Comparison of ENCODE assay signal across 8 mouse cellular contexts in genomic region chr17:29513044-29513730, GRCm38 (mm10). TPM values are rescaled to one million over a fixed set of nuclear protein-coding genes. Genes with fewer than 3 reads are reported as not detected.
A peak's percentile ranks its signal among the peaks of the same experiment; 100 is the strongest.
DNase-seq lines count a peak whose midpoint lies in the region; ATAC-seq and TF ChIP-seq lines count a peak whose summit lies in the region.

No protein-coding gene starts in this region.

- H3K4me2 ChIP-seq in intestine, embryonic 16.5 days (ENCODE audit: low read depth, low read length): no peak overlapping the region

- TF ChIP-seq CTCF in left cerebral cortex, adult 2 months (IDR thresholded peaks at IDR 0.05): peak; percentile 38
- TF ChIP-seq CTCF in bone marrow macrophage, adult 2 months (IDR thresholded peaks at IDR 0.05; ENCODE audit: low read depth, low read length): peak; percentile 65; the same call in 1 of the 2 replicates
- peak; percentile 69 for TF ChIP-seq CTCF in lung, adult 2 months (IDR thresholded peaks at IDR 0.05; ENCODE audit: insufficient read depth, low read length)

- no peak overlapping the region for H3K27ac ChIP-seq in left cerebral cortex, adult 2 months
- no peak overlapping the region for H3K27ac ChIP-seq in bone marrow macrophage, adult 2 months (ENCODE audit: insufficient read depth, low read depth, low read length)
- H3K27ac ChIP-seq in intestine, embryonic 16.5 days (ENCODE audit: low read length): no peak overlapping the region

- WGBS in intestine, embryonic 16.5 days: 30% methylated on average over 13 of the region's 13 CpGs
- WGBS in lung, adult 2 months: 36% methylated on average over 13 of the region's 13 CpGs

- 0 out of 2 replicates have a peak, but pooled peaks cover 2% of the 10 kb centered on the region for H3K4me1 ChIP-seq in bone marrow macrophage, adult 2 months (ENCODE audit: control insufficient read depth, insufficient read depth, low read length)
- no peaks in the 10 kb centered on the region for H3K4me1 ChIP-seq in intestine, embryonic 16.5 days (ENCODE audit: control insufficient read depth, insufficient read depth, low read length)
- H3K4me1 ChIP-seq in lung, adult 2 months (ENCODE audit: control insufficient read depth, insufficient read depth, low read length): no peaks in the 10 kb centered on the region; the same call in 1 of the 2 replicates

- H3K27me3 ChIP-seq in intestine, embryonic 16.5 days (replicated peaks; ENCODE audit: control insufficient read depth, insufficient read depth, low read length): no peaks in the 10 kb centered on the region

- no peak for TF ChIP-seq POLR2A in bone marrow macrophage, adult 2 months (IDR thresholded peaks at IDR 0.05; ENCODE audit: borderline replicate concordance, low read depth, low read length)
- TF ChIP-seq POLR2A in lung, adult 2 months (IDR thresholded peaks at IDR 0.05; ENCODE audit: borderline replicate concordance, extremely low read depth, low read depth, low read length): no peak

- DNase-seq in left cerebral cortex, adult 2 months (ENCODE audit: extremely low spot score in 1 of 2, low spot score in 2 of 2): no peak
- DNase-seq in left cerebral cortex, adult 9 months (ENCODE audit: low spot score in 2 of 2): no peak
- DNase-seq in heart, adult 11 months: peak; percentile 97
- DNase-seq in lung, adult 2 months: peak; percentile 67
- DNase-seq in ovary, postnatal 14 days (ENCODE audit: low spot score): peak; percentile 58
- no peak for DNase-seq in adipocyte (ENCODE audit: low spot score)

- peak; percentile 73 for ATAC-seq in intestine, embryonic 16.5 days

- no peaks in the 10 kb centered on the region for H3K36me3 ChIP-seq in intestine, embryonic 16.5 days (ENCODE audit: control insufficient read depth, insufficient read depth, low read length)

- intact Hi-C loops in left cerebral cortex, adult 2 months (cut with DNase I): loop anchor here (5.0 kb wide), 1 partner anchor 256 kb away; no protein-coding TSS in a partner anchor

- H3K9me3 ChIP-seq in intestine, embryonic 16.5 days (ENCODE audit: control insufficient read depth, low read length): no peaks in the 10 kb centered on the region

- no peak overlapping the region for H3K9ac ChIP-seq in intestine, embryonic 16.5 days (ENCODE audit: low read depth, low read length)

- H3K4me3 ChIP-seq in left cerebral cortex, adult 2 months: no peak overlapping the region
- no peak overlapping the region for H3K4me3 ChIP-seq in bone marrow macrophage, adult 2 months (ENCODE audit: insufficient read depth, low read length)
- H3K4me3 ChIP-seq in intestine, embryonic 16.5 days (ENCODE audit: low read length): no peak overlapping the region
- no peak overlapping the region for H3K4me3 ChIP-seq in lung, adult 2 months (replicated peaks; ENCODE audit: extremely low read depth, low read depth, low read length)

RNA-seq across cellular contexts. Expression of gene Pim1, which starts 22.6 kb away (rescaled TPM):
- total RNA-seq in left cerebral cortex, adult 2 months (2021): 10 to 100 TPM in 1 of 2 experiments, 1 to 10 TPM in 1; 9.2 to 13.6 TPM
- 84.5 and 85.2 TPM in 2 replicates for polyA plus RNA-seq in bone marrow macrophage, adult 2 months (2012; ENCODE audit: insufficient read depth, insufficient read length, missing spikeins)
- polyA plus RNA-seq in intestine, embryonic 16.5 days (2015; fragmentation: Nextera tagmentation; extraction: Ambion mirVana): 11.8 and 12.8 TPM in 2 replicates
- polyA plus RNA-seq in lung, adult 2 months (2012; rRNA removed): 35.8 and 48.0 TPM in 2 replicates

RNA-seq across cellular contexts. Expression of gene Gm17657, which starts 36.3 kb away (rescaled TPM):
- total RNA-seq in left cerebral cortex, adult 2 months (2021): not detected
- polyA plus RNA-seq in bone marrow macrophage, adult 2 months (2012; ENCODE audit: insufficient read depth, insufficient read length, missing spikeins): not detected in 2 replicates
- polyA plus RNA-seq in intestine, embryonic 16.5 days (2015; fragmentation: Nextera tagmentation; extraction: Ambion mirVana): not detected in 2 replicates
- not detected in 2 replicates for polyA plus RNA-seq in lung, adult 2 months (2012; rRNA removed)

RNA-seq across cellular contexts. Expression of gene Tbc1d22b, which starts 36.4 kb away (rescaled TPM):
- total RNA-seq in left cerebral cortex, adult 2 months (2021): 10 to 100 TPM; 39.7 to 40.8 TPM
- 10.3 and 10.8 TPM in 2 replicates for polyA plus RNA-seq in bone marrow macrophage, adult 2 months (2012; ENCODE audit: insufficient read depth, insufficient read length, missing spikeins)
- polyA plus RNA-seq in intestine, embryonic 16.5 days (2015; fragmentation: Nextera tagmentation; extraction: Ambion mirVana): 12.4 and 12.6 TPM in 2 replicates
- polyA plus RNA-seq in lung, adult 2 months (2012; rRNA removed): 16.5 and 17.7 TPM in 2 replicates

RNA-seq across cellular contexts. Expression of gene Tmem217, which starts 39.0 kb away (rescaled TPM):
- not detected for total RNA-seq in left cerebral cortex, adult 2 months (2021)
- polyA plus RNA-seq in bone marrow macrophage, adult 2 months (2012; ENCODE audit: insufficient read depth, insufficient read length, missing spikeins): not detected in 2 replicates
- polyA plus RNA-seq in intestine, embryonic 16.5 days (2015; fragmentation: Nextera tagmentation; extraction: Ambion mirVana): 0.33 and 0.87 TPM in 2 replicates
- 0.28 TPM in 1 of 2 replicates, not detected in the other for polyA plus RNA-seq in lung, adult 2 months (2012; rRNA removed)

Comparison
In these comparisons a context has a peak if more than half of its experiments do, and no peak if none do; other contexts are left out.
1. DNase-seq: peak in heart, adult 11 months (single experiment), lung, adult 2 months (single experiment) and ovary, postnatal 14 days (single experiment); none in left cerebral cortex, adult 2 months (0 of 2), left cerebral cortex, adult 9 months (0 of 2) and adipocyte (single experiment).
2. Peak in every context shown above with its lines, with median percentiles within 50 percentile points of each other: CTCF ChIP-seq.